Mouse (Mus musculus): ENCODE results near the gene Olfr433.

- TF ChIP-seq CTCF (IDR thresholded peaks at IDR 0.05; ENCODE audit: insufficient read depth, low read length) (no peak), POLR2A (IDR thresholded peaks at IDR 0.05; ENCODE audit: borderline replicate concordance, extremely low read depth, low read depth, low read length) (no peak)
Observed at GRCm38 (mm10) chr1:174050532-174050931, 10.0 kb downstream of the Olfr433 start.
